Mouse (Mus musculus) heart, embryonic 10.5 days (tissue): ENCODE measurements around the gene Dnmt3b. TPM values are rescaled to one million over a fixed set of nuclear protein-coding genes. Genes with fewer than 3 reads are reported as not detected.
A peak's percentile ranks its signal among the peaks of the same experiment; 100 is the strongest.
"Not testable (repeated sequence)": the region's sequence is repeated elsewhere in the genome, so short reads cannot be mapped to it uniquely, and the experiment has no call there.

ENCODE experiments used
- DNase-seq: peaks from one replicate; pipeline ENCODE4 v3.0.0-alpha.2; 2017; ENCODE audit warnings: low spot score
- H3K27ac ChIP-seq: fragments of 300-500 bp; sonication (generic); 2 replicates; pipeline ENCODE4 v1.5.1; 2016; ENCODE audit warnings: mild to moderate bottlenecking
- H3K27me3 ChIP-seq: fragments of 300-500 bp; sonication (generic); 2 replicates; pipeline ENCODE4 v1.6.1; 2016; ENCODE audit warnings: mild to moderate bottlenecking; ENCODE audit not compliant: poor library complexity, insufficient read depth, severe bottlenecking
- H3K36me3 ChIP-seq: fragments of 300-500 bp; sonication (generic); 2 replicates; pipeline ENCODE4 v1.6.1; 2016; ENCODE audit warnings: mild to moderate bottlenecking, moderate library complexity
- H3K4me1 ChIP-seq: fragments of 300-500 bp; sonication (generic); 2 replicates; pipeline ENCODE4 v1.6.1; 2016; ENCODE audit warnings: mild to moderate bottlenecking
- H3K4me3 ChIP-seq: fragments of 300-500 bp; sonication (generic); 2 replicates; pipeline ENCODE4 v1.5.1; 2016; ENCODE audit warnings: mild to moderate bottlenecking, moderate library complexity
- H3K9me3 ChIP-seq: fragments of 300-500 bp; sonication (generic); 2 replicates; pipeline ENCODE4 v1.6.1; 2016; ENCODE audit warnings: mild to moderate bottlenecking, moderate library complexity
- WGBS: fragments of 180-500 bp; shearing (Covaris S2); methylation state at CpG from one replicate; pipeline ENCODE4 v1.1.7; 2016; 5-methylcytosine and 5-hydroxymethylcytosine counted together
- polyA plus RNA-seq: library from polyadenylated mRNA; unstranded; fragments of >200 nt; fragmentation: Nextera tagmentation; extraction: Ambion mirVana; gene quantifications from 2 replicates; pipeline ENCODE4 v1.2.1, GENCODE M21; 2016

Dnmt3b gene
- polyA plus RNA-seq, 1 experiment from 2014 or later = 17.0 TPM

DNA sequence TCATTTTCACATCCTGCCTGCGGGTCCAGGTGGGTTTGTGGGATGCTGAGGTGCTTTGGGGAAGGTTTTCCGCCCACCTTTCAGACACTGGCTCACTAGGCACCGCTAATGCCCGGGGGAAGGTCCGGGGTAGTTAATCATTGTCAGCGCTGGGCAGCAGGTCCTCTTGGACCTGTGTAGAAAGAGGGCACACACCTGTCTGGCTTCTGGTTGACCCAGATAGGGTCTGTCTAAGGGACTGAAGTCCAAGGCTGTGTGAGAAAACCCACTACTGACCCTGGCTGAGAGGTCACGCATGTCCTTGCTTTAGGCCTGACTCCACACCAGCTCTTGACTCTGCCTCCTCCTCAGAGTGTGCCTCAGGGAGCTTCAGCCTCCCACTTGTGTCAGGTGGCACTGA lies 44.2 kb downstream of the Dnmt3b start:
- H3K4me3 ChIP-seq, H3K27ac ChIP-seq, H3K4me1 ChIP-seq, H3K9me3 ChIP-seq, DNase-seq, H3K27me3 ChIP-seq, H3K36me3 ChIP-seq: not testable (repeated sequence)
- 77% methylated on average over 7 of the region's 7 CpGs for WGBS

DNA sequence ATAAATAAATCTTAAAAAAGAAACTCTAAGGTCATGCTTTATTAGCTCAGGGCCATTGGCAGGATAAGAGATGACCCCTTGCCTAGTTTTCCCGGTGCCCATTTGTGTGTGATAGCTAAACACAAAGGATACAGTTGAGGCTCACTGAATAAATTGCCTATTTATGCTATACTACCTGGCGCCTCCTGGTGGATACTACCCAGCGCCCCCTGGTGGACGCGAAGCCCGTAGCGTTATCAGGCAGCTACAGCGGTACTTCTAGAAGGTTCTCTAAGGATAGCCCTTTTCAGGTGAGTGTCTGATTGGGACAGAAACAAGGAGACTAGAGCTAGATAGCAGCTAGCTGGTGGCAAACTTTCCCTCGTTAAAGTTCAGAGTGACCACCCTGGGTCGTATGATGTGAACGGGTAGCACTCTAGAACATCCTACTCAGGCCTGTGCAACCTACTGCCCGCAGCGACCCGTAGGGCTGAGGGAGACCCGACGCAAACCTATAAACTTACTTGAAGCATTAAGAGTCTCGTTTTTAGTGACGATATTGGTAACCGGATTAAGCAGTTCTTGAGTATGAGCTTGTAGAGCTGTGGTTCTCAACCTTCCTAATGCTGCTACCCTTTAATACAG lies 45.3 kb downstream of the Dnmt3b start:
- DNase-seq = no peak
- H3K4me1 ChIP-seq = no peaks in the 10 kb centered on the region
- H3K36me3 ChIP-seq = no peaks in the 10 kb centered on the region
- 0 out of 2 replicates have a peak, but pooled peaks cover 7% of the 10 kb centered on the region for H3K27me3 ChIP-seq
- H3K4me3 ChIP-seq = no peak overlapping the region
- WGBS = 58% methylated on average over 19 of the region's 19 CpGs
- H3K27ac ChIP-seq = no peak overlapping the region
- H3K9me3 ChIP-seq = no peaks in the 10 kb centered on the region

DNA sequence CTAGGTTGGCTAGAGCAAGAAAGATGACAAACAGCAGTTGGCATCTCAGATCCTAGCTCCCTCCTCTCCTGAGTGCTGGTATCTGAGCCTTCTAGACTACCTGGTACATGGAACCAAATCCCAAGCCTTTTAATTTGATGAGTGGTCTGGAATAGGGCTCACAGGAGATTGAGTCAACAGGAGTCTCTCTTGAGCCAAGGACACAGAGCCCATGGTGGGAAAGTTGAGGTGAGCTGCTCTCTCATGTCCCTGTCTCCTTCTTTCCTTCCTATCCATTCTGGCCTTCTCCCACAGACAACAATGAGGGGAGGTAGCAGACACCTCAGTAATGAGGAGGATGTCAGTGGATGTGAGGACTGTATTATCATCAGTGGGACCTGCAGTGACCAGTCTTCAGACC lies 47.1 kb downstream of the Dnmt3b start, which contains the start of gene Dnmt3c:
Dnmt3c (plus strand) TSS at position 301 of the 400 bp plus-strand sequence.
- Histone ChIP-seq H3K4me3 (no peak within 1 kb of the TSS), H3K27me3 (0 out of 2 replicates have a peak, but pooled peaks cover 7% of the 10 kb centered on the region), H3K27ac (no peak within 1 kb of the TSS), H3K9me3 (no peaks in the 10 kb centered on the region), H3K36me3 (no peaks in the 10 kb centered on the region), H3K4me1 (no peaks in the 10 kb centered on the region)
- DNase-seq = no peak

DNA sequence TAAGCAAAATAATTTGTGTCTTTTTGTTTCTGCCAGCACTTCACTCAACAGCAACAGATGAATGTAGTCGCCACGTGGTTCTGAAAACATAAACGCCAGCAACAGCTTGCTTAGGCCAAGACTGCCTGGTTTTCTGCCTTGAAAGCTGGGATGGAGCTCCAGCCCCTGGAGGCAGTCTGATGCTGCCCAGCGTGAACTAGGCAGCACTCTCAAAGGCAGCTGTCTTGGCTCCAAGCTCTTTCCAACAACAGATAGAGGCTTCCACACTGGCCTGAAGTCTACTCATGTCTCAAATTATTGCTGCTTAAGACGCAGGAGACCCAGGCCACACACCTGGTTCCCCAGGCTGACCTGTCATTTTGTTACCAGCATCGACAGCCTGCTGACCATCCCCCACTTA lies 54.1 kb downstream of the Dnmt3b start:
- H3K27ac ChIP-seq = no peak overlapping the region
- no peaks in the 10 kb centered on the region for H3K27me3 ChIP-seq
- no peaks in the 10 kb centered on the region for H3K4me1 ChIP-seq
- no peak for DNase-seq
- H3K36me3 ChIP-seq = no peaks in the 10 kb centered on the region
- no peak overlapping the region for H3K4me3 ChIP-seq
- H3K9me3 ChIP-seq = no peaks in the 10 kb centered on the region
- 52% methylated on average over 6 of the region's 6 CpGs for WGBS

DNA sequence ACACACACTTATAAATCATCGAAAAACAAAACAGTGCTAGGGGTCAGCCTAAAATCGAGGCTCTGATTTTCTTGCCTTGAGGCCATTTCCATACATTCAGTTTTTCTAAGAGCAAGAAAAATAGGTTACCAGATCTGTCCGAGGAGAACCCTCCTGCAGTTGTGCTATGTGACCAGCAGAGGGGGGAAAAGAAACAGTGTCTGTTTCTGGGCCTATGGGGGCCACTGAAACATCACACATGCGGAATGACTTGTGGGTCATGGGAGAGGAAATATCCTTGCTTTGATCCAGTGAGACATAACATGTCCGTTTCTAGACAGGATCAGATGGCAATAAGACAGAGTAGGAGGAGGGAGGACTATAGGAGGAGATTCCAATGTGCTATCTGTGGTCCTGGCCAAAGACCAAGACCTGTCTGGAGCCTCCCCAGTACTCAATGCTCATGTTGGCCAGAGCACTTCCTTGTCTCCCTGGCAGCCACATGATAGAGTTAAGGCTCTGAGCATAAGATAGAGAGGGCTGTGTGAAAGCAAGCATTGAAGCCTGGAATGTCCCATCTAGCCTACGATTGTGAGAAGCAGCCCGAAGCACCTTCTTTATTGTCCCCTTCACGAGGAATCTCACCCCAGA lies 61.6 kb downstream of the Dnmt3b start:
- H3K9me3 ChIP-seq = no peaks in the 10 kb centered on the region
- no peaks in the 10 kb centered on the region for H3K36me3 ChIP-seq
- WGBS = 43% methylated on average over 8 of the region's 8 CpGs
- H3K4me1 ChIP-seq = peaks cover 14% of the 10 kb centered on the region
- no peaks in the 10 kb centered on the region for H3K27me3 ChIP-seq
- no peak overlapping the region for H3K4me3 ChIP-seq
- no peak overlapping the region for H3K27ac ChIP-seq
- DNase-seq = peak; percentile 30

DNA sequence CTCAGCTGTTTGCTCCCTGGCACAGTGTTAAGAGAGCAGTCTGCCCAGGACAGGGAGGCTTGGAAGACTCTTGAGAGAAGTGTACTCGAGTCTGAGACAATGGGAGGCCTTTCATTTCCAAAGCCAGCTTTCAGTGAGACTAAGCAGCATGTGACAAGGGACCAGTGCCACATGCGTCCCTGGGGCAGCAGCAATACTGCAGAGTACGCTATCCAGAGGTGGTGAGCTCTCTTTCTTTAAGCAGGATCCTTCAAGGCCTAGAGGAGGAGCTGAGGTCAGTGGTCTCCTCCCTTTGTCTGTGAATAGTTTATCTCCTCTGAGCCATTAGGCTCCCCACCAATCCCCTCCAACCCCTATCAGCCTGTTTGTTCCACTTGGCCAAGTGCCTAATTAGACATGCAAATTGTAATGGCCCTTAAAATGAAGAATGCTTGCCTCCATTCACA lies 63.4 kb downstream of the Dnmt3b start:
- H3K9me3 ChIP-seq = no peaks in the 10 kb centered on the region
- H3K27ac ChIP-seq = peak overlapping the region; percentile 64
- WGBS = 30% methylated on average over 3 of the region's 3 CpGs
- no peak for DNase-seq
- peaks cover 14% of the 10 kb centered on the region for H3K4me1 ChIP-seq
- H3K4me3 ChIP-seq = no peak overlapping the region
- no peaks in the 10 kb centered on the region for H3K36me3 ChIP-seq
- H3K27me3 ChIP-seq = no peaks in the 10 kb centered on the region

DNA sequence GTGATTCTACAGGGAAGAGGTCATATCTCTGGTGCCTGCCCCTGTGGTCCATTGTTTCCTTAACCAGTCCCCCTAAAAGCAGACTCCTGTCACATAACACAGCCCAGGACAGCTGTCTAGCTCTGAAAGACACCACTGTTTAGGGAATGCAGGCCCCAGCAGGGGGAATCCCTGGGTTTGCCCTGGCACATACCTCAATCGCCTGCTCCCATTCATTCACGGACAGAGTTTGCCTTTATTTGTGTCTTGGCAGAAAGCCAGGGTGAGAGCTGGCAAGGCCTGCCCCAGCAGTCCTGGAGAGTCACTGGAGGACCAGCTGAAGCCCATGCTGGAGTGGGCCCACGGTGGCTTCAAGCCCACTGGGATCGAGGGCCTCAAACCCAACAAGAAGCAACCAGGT lies 64.0 kb downstream of the Dnmt3b start:
- Histone ChIP-seq H3K4me1 (peaks cover 14% of the 10 kb centered on the region), H3K27ac (peak overlapping the region; percentile 64), H3K4me3 (no peak overlapping the region), H3K27me3 (no peaks in the 10 kb centered on the region), H3K36me3 (no peaks in the 10 kb centered on the region), H3K9me3 (no peaks in the 10 kb centered on the region)
- peak; percentile 81 for DNase-seq
- 50% methylated on average over 4 of the region's 4 CpGs for WGBS

DNA sequence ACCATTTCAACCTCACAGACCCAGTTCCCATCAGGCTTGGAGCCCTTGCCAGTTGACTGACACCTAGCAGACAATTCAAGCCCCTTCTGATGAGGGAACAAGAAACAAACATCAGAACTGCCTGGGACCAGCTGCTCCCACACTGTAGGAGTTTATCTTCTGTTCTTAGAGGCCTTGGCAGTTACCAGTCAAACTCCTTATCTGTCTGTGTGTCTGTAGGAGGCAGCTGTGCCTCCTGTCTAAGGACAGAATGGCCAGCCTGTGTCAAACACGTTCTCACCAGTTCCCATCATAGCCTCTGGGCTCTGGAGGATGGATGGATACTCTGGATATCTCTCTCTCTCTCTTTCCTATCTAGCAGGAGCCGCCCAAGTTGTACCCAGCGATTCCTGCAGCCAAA lies 68.6 kb downstream of the Dnmt3b start:
- not testable (repeated sequence) for H3K27ac ChIP-seq, H3K27me3 ChIP-seq, DNase-seq, H3K36me3 ChIP-seq, H3K4me3 ChIP-seq, H3K9me3 ChIP-seq, H3K4me1 ChIP-seq
- WGBS = 39% methylated on average over 3 of the region's 3 CpGs

DNA sequence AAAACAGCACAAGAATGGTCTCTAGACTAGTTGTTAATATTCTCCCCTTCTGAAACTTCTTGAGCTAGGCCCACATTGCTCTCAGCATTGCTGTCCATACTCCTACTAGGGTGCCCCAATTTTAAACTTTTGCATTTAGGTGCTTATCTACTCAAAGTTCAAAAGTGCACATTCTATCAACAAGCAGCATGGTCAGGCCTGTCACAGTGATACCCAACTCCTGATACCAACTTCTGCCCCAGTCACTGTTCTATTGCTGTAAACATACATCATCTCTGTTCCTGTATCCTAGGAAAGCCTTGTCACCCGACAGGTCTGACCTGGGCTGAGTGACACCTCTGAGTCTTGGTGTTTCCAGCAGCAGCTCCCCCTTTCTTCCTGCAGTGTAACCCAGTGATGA lies 73.8 kb downstream of the Dnmt3b start:
- 72% methylated on average over 1 of the region's 1 CpGs for WGBS
- no peak overlapping the region for H3K27ac ChIP-seq

DNA sequence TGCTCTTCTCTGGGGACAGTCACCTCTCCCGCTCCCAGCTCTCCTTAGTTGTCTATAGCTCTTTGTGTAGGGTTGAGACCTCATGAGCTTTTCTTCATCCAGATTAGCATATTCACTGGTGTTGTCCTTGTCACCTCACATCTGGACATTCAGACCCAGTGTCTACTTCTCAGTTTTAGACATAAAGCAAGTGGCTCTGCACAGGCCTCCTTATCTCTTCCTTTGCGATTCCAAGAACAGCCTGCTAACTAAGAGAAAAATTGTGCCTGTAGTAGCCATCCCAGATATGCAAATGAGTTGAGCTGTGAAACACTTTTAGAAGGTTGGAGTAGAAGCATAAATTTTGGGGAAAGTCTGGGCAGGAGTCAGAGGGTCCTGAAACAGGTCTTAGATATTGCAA lies 75.2 kb downstream of the Dnmt3b start:
- H3K4me1 ChIP-seq = no peaks in the 10 kb centered on the region
- no peak for DNase-seq
- H3K27ac ChIP-seq = no peak overlapping the region
- no peaks in the 10 kb centered on the region for H3K9me3 ChIP-seq
- no peaks in the 10 kb centered on the region for H3K27me3 ChIP-seq
- WGBS = 46% methylated on average over 2 of the region's 2 CpGs
- H3K4me3 ChIP-seq = no peak overlapping the region
- H3K36me3 ChIP-seq = no peaks in the 10 kb centered on the region

More for the DNA sequence above, 73.8 kb downstream of the Dnmt3b start:
- DNase-seq = no peak
- Histone ChIP-seq H3K4me1 (no peaks in the 10 kb centered on the region), H3K36me3 (no peaks in the 10 kb centered on the region), H3K9me3 (no peaks in the 10 kb centered on the region), H3K4me3 (no peak overlapping the region), H3K27me3 (no peaks in the 10 kb centered on the region)

DNA sequence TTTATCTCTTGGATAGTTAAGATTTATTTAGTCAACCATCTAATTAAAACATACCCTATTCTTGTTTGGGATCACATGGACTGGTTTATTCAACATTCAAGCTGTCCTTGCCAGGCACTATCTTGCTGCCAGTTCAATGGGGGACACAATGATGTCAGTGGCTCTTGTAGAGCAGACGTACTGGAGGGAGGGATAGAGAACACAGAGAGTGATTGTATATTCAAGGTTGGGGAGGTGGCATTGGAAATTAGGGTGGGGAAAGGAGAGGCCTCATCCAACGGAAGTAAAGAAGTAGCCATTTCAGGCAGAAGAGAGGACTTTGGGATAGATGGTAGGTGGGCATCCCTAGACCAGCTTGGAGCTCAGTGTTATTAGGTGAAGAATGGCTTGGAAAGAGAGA lies 75.6 kb downstream of the Dnmt3b start:
- WGBS = 68% methylated on average over 2 of the region's 2 CpGs
- H3K27ac ChIP-seq = no peak overlapping the region

DNA sequence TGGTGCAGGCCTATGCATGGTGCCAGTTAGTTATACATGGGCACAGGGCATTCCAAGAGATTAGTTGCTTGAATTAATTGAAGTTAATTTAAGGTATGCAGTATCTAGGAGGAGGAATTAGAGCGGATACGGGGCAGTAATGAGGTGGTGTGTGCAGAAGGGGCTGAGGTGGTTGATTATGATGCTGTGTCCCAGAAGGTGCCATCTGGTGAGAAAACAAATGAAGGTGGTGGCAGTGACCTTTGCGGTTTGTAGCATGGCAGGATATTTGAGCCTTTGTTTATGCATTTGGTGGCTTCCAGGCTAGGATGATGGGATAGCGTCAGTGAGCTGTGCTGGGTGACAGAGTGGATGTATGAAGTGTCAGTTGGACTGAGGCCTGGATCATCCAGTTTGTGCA lies 76.0 kb downstream of the Dnmt3b start:
- H3K27ac ChIP-seq = no peak overlapping the region
- DNase-seq = no peak
- no peaks in the 10 kb centered on the region for H3K9me3 ChIP-seq
- H3K36me3 ChIP-seq = no peaks in the 10 kb centered on the region
- H3K27me3 ChIP-seq = no peaks in the 10 kb centered on the region
- no peak overlapping the region for H3K4me3 ChIP-seq
- no peaks in the 10 kb centered on the region for H3K4me1 ChIP-seq
- 87% methylated on average over 4 of the region's 4 CpGs for WGBS

More for the DNA sequence above, 75.6 kb downstream of the Dnmt3b start:
- H3K4me1 ChIP-seq = no peaks in the 10 kb centered on the region
- DNase-seq = no peak
- H3K9me3 ChIP-seq = no peaks in the 10 kb centered on the region
- H3K4me3 ChIP-seq = no peak overlapping the region
- no peaks in the 10 kb centered on the region for H3K36me3 ChIP-seq
- no peaks in the 10 kb centered on the region for H3K27me3 ChIP-seq

DNA sequence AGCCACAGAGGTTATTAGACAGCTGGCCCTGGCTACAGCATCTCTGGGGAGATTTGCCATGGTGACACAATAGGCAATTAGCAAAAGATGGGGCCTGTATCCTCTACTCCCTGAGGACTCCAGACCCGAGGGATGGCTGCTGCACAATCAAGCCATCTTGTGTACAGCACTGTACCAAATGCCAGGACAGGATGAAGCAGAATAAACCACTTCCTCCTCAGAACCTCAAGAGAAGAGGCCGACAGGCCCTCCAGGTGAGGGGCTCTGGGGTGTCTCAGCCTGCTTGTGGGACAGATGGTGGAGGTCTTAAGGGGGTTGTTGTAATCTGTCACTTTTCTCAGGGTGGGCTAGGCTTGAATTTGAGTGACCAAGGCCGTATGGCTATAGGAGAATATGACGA lies 84.8 kb downstream of the Dnmt3b start:
- 66% methylated on average over 4 of the region's 4 CpGs for WGBS
- Histone ChIP-seq H3K4me1 (no peaks in the 10 kb centered on the region), H3K4me3 (no peak overlapping the region), H3K27ac (no peak overlapping the region), H3K9me3 (no peaks in the 10 kb centered on the region), H3K27me3 (no peaks in the 10 kb centered on the region), H3K36me3 (no peaks in the 10 kb centered on the region)
- DNase-seq = no peak
